ENCODE assay signal across 8 mouse cellular contexts in genomic region chr2:21958365-21958764, GRCm38 (mm10).
DNase-seq lines count a peak whose midpoint lies in the region; ATAC-seq lines count a peak whose summit lies in the region.

No protein-coding gene starts in this region.

- no peaks in the 10 kb centered on the region for H3K27me3 ChIP-seq in embryonic facial prominence, embryonic 13.5 days
- no peaks in the 10 kb centered on the region for H3K27me3 ChIP-seq in hindbrain, embryonic 11.5 days (ENCODE audit: control insufficient read depth, insufficient read depth, low read length)
- no peaks in the 10 kb centered on the region for H3K27me3 ChIP-seq in midbrain, embryonic 12.5 days

- DNase-seq in layer of hippocampus, adult 11-12 months (ENCODE audit: low spot score): peak; percentile 64
- no peak for DNase-seq in layer of hippocampus, postnatal 25 days (ENCODE audit: extremely low spot score in 1 of 2, low spot score in 1 of 2)
- peak; percentile 78 for DNase-seq in NIH3T3 (ENCODE audit: low read depth)
- peak; percentile 78 for DNase-seq in hindbrain, embryonic 11.5 days (ENCODE audit: low spot score)
- peak; percentile 66 for DNase-seq in layer of hippocampus, adult 9-10 months (ENCODE audit: low spot score)
- no peak for DNase-seq in spleen, adult 12 weeks (ENCODE audit: low spot score)

- no peaks in the 10 kb centered on the region for H3K9me3 ChIP-seq in embryonic facial prominence, embryonic 13.5 days
- H3K9me3 ChIP-seq in hindbrain, embryonic 11.5 days (ENCODE audit: control insufficient read depth, low read length): no peaks in the 10 kb centered on the region
- no peaks in the 10 kb centered on the region for H3K9me3 ChIP-seq in midbrain, embryonic 12.5 days

- H3K4me1 ChIP-seq in embryonic facial prominence, embryonic 13.5 days: peaks cover 4% of the 10 kb centered on the region; the same call in 1 of the 2 replicates
- H3K4me1 ChIP-seq in hindbrain, embryonic 11.5 days (replicated peaks; ENCODE audit: control insufficient read depth, insufficient read depth, low read length): no peaks in the 10 kb centered on the region
- peaks cover 9% of the 10 kb centered on the region for H3K4me1 ChIP-seq in midbrain, embryonic 12.5 days

- 1% methylated on average over 3 of the region's 3 CpGs for WGBS in embryonic facial prominence, embryonic 13.5 days
- 2% methylated on average over 3 of the region's 3 CpGs for WGBS in hindbrain, embryonic 11.5 days
- WGBS in midbrain, embryonic 12.5 days: 1% methylated on average over 3 of the region's 3 CpGs

- peak overlapping the region; percentile 15 for H3K4me3 ChIP-seq in embryonic facial prominence, embryonic 13.5 days
- H3K4me3 ChIP-seq in hindbrain, embryonic 11.5 days (ENCODE audit: low read depth, low read length): no peak overlapping the region
- H3K4me3 ChIP-seq in midbrain, embryonic 12.5 days: no peak overlapping the region

- no peak overlapping the region for H3K27ac ChIP-seq in embryonic facial prominence, embryonic 13.5 days
- no peak overlapping the region for H3K27ac ChIP-seq in hindbrain, embryonic 11.5 days (ENCODE audit: low read depth, low read length)
- H3K27ac ChIP-seq in midbrain, embryonic 12.5 days (replicated peaks): 0 out of 2 replicates have a peak overlapping the region, but pooled peaks have one; percentile 65

- peak overlapping the region; percentile 45 for H3K4me2 ChIP-seq in embryonic facial prominence, embryonic 13.5 days
- H3K4me2 ChIP-seq in hindbrain, embryonic 11.5 days (replicated peaks; ENCODE audit: low read depth, low read length): no peak overlapping the region
- peak overlapping the region; percentile 37 for H3K4me2 ChIP-seq in midbrain, embryonic 12.5 days (replicated peaks)

- H3K36me3 ChIP-seq in embryonic facial prominence, embryonic 13.5 days: no peaks in the 10 kb centered on the region
- H3K36me3 ChIP-seq in hindbrain, embryonic 11.5 days (ENCODE audit: control insufficient read depth, insufficient read depth, low read length): no peaks in the 10 kb centered on the region
- no peaks in the 10 kb centered on the region for H3K36me3 ChIP-seq in midbrain, embryonic 12.5 days

- ATAC-seq in embryonic facial prominence, embryonic 13.5 days (ENCODE audit: insufficient number of reproducible peaks, insufficient read depth, low FRiP score, low TSS enrichment, low read depth): 0 out of 2 replicates have a peak, but pooled peaks have one; percentile 71
- ATAC-seq in hindbrain, embryonic 11.5 days (ENCODE audit: low FRiP score): peak; percentile 78
- peak; percentile 73 for ATAC-seq in midbrain, embryonic 12.5 days (ENCODE audit: low FRiP score, low read depth)

- H3K9ac ChIP-seq in embryonic facial prominence, embryonic 13.5 days: no peak overlapping the region
- no peak overlapping the region for H3K9ac ChIP-seq in hindbrain, embryonic 11.5 days (ENCODE audit: low read depth, low read length)
- no peak overlapping the region for H3K9ac ChIP-seq in midbrain, embryonic 12.5 days (replicated peaks)

Comparison
In these comparisons a context has a peak if more than half of its experiments do, and no peak if none do; other contexts are left out.
1. DNase-seq: peak in layer of hippocampus, adult 11-12 months (single experiment), NIH3T3 (single experiment), hindbrain, embryonic 11.5 days (single experiment) and layer of hippocampus, adult 9-10 months (single experiment); none in layer of hippocampus, postnatal 25 days (0 of 2) and spleen, adult 12 weeks (single experiment).
2. Peak in every context shown above with its lines, with median percentiles within 50 percentile points of each other: ATAC-seq.